Mouse (Mus musculus) embryonic facial prominence, embryonic 14.5 days (tissue): ENCODE measurements around the gene Dbn1. TPM values are rescaled to one million over a fixed set of nuclear protein-coding genes. Genes with fewer than 3 reads are reported as not detected.

Experiments used
- ATAC-seq: fragments of 200-750 bp; cut with Nextera tagmentation; 2 replicates; pipeline ENCODE4 v1.8.0; 2017; ENCODE audit warnings: low read depth, moderate number of reproducible peaks, moderate TSS enrichment
- DNase-seq: peaks from one replicate; pipeline ENCODE4 v3.0.0-alpha.2; 2015; ENCODE audit warnings: low spot score
- H3K27ac ChIP-seq: fragments of 300-500 bp; sonication (generic); replicated peaks from 2 replicates; pipeline ENCODE4 v1.5.1; 2014; ENCODE audit warnings: low read depth, mild to moderate bottlenecking, low read length, moderate library complexity
- H3K27me3 ChIP-seq: fragments of 300-500 bp; sonication (generic); replicated peaks from 2 replicates; pipeline ENCODE4 v1.6.1; 2014; ENCODE audit warnings: low read length; ENCODE audit not compliant: control insufficient read depth, insufficient read depth
- H3K36me3 ChIP-seq: fragments of 300-500 bp; sonication (generic); 2 replicates; pipeline ENCODE4 v1.6.1; 2014; ENCODE audit warnings: low read length, mixed read lengths; ENCODE audit not compliant: control insufficient read depth, insufficient read depth
- H3K4me1 ChIP-seq: fragments of 300-500 bp; sonication (generic); 2 replicates; pipeline ENCODE4 v1.6.1; 2014; ENCODE audit warnings: antibody characterized with exemption, low read length; ENCODE audit not compliant: control insufficient read depth, insufficient read depth
- H3K4me2 ChIP-seq: fragments of 300-500 bp; sonication (generic); 2 replicates; pipeline ENCODE4 v1.6.1; 2014; ENCODE audit warnings: low read depth, mild to moderate bottlenecking, low read length, moderate library complexity, mixed read lengths
- H3K4me3 ChIP-seq: fragments of 300-500 bp; sonication (generic); 2 replicates; pipeline ENCODE4 v1.5.1; 2014; ENCODE audit warnings: low read depth, mild to moderate bottlenecking, low read length
- H3K9ac ChIP-seq: fragments of 300-500 bp; sonication (generic); 2 replicates; pipeline ENCODE4 v1.6.1; 2014; ENCODE audit warnings: low read depth, mild to moderate bottlenecking, low read length, moderate library complexity, mixed read lengths
- H3K9me3 ChIP-seq: fragments of 300-500 bp; sonication (generic); 2 replicates; pipeline ENCODE4 v1.6.1; 2016; ENCODE audit warnings: low read length; ENCODE audit not compliant: control insufficient read depth
- WGBS: fragments of 180-500 bp; shearing (Covaris S2); extraction: QIAGEN DNeasy Blood & Tissue Kit; methylation state at CpG from one replicate; pipeline ENCODE4 v1.1.7; 2014; 5-methylcytosine and 5-hydroxymethylcytosine counted together
- microRNA-seq: library from miRNA; unstranded; fragments of <30 nt; microRNA quantifications from one replicate; pipeline ENCODE4, GENCODE M21; 2016; ENCODE audit warnings: borderline number of aligned reads
- polyA plus RNA-seq: library from polyadenylated mRNA; unstranded; fragments of >200 nt; fragmentation: Nextera tagmentation; extraction: Ambion mirVana; gene quantifications from 2 replicates; pipeline ENCODE4 v1.2.1, GENCODE M21; 2014

The Dbn1 gene
- polyA plus RNA-seq, 1 experiment from 2014 or later: 141 TPM

- WGBS: 62% methylated on average over 12 of the region's 12 CpGs
- Histone ChIP-seq H3K9me3 (no peaks in the 10 kb centered on the region), H3K27ac (no peak overlapping the region), H3K4me2 (no peak overlapping the region), H3K4me3 (no peak overlapping the region), H3K36me3 (no peaks in the 10 kb centered on the region), H3K4me1 (no peaks in the 10 kb centered on the region), H3K27me3 (no peaks in the 10 kb centered on the region), H3K9ac (no peak overlapping the region)
- ATAC-seq: no peak
- no peak for DNase-seq
Observed at GRCm38 (mm10) chr13:55429226-55429888, 58.6 kb downstream of the Dbn1 start.

GRCm38 (mm10) chr13:55426613-55427012, 61.3 kb downstream of the Dbn1 start, which contains the start of gene F12:
Gene F12 (minus strand): TSS chr13:55426793.
- Histone ChIP-seq H3K9me3 (no peaks in the 10 kb centered on the region), H3K4me2 (no peak within 1 kb of the TSS), H3K27ac (no peak within 1 kb of the TSS), H3K4me3 (no peak within 1 kb of the TSS), H3K27me3 (peaks cover 3% of the 10 kb centered on the region), H3K4me1 (no peaks in the 10 kb centered on the region), H3K36me3 (no peaks in the 10 kb centered on the region), H3K9ac (no peak within 1 kb of the TSS)
- WGBS: 87% methylated on average over 10 of the region's 10 CpGs
- no peak for ATAC-seq
- DNase-seq: no peak

Small RNA genes within 50 kb of the gene (microRNA-seq; reads per million reads assigned to microRNA genes)
- gene Mir6943: not detected
- gene Mir6944: 22.9 reads per million, percentile 35 among the genes with 10 or more reads in this experiment
- gene Mir6945: 1.5 reads per million

Other genes with a start within 250 kb of the Dbn1 start
- 413 and 451 TPM in 2 replicates for gene Prelid1, start 167.6 kb downstream of the Dbn1 start, polyA plus RNA-seq
- 92.1 and 102 TPM in 2 replicates for gene Rab24, start 166.2 kb downstream of the Dbn1 start, polyA plus RNA-seq
- 36.0 and 39.4 TPM in 2 replicates for gene Mxd3, start 158.3 kb downstream of the Dbn1 start, polyA plus RNA-seq
- 102 and 105 TPM in 2 replicates for gene Lman2, start 125.3 kb downstream of the Dbn1 start, polyA plus RNA-seq
- 1.3 and 3.3 TPM in 2 replicates for gene Rgs14, start 118.4 kb downstream of the Dbn1 start, polyA plus RNA-seq
- not detected in 2 replicates for gene Slc34a1, start 89.9 kb downstream of the Dbn1 start, polyA plus RNA-seq
- 0.70 TPM in 1 of 2 replicates, not detected in the other for gene Pfn3, start 72.9 kb downstream of the Dbn1 start, polyA plus RNA-seq
- not detected in 2 replicates for gene F12, start 61.3 kb downstream of the Dbn1 start, polyA plus RNA-seq
- gene Grk6, start 43.0 kb downstream of the Dbn1 start, polyA plus RNA-seq: 44.0 and 46.6 TPM in 2 replicates
- gene Prr7, start 23.8 kb downstream of the Dbn1 start, polyA plus RNA-seq: 1.9 and 2.7 TPM in 2 replicates
- 194 and 204 TPM in 2 replicates for gene Pdlim7, start 25.6 kb upstream of the Dbn1 start, polyA plus RNA-seq
- gene Dok3, start 41.2 kb upstream of the Dbn1 start, polyA plus RNA-seq: 2.5 and 3.8 TPM in 2 replicates
- gene Ddx41, start 48.5 kb upstream of the Dbn1 start, polyA plus RNA-seq: 56.6 and 69.5 TPM in 2 replicates
- 30.5 and 32.1 TPM in 2 replicates for gene Fam193b, start 83.0 kb upstream of the Dbn1 start, polyA plus RNA-seq
- 66.2 and 85.4 TPM in 2 replicates for gene Tmed9, start 85.6 kb upstream of the Dbn1 start, polyA plus RNA-seq
- 9.3 and 10.3 TPM in 2 replicates for gene B4galt7, start 111.8 kb upstream of the Dbn1 start, polyA plus RNA-seq
- 57.7 and 59.8 TPM in 2 replicates for gene Caml, start 134.9 kb upstream of the Dbn1 start, polyA plus RNA-seq
- gene Ddx46, start 146.9 kb upstream of the Dbn1 start, polyA plus RNA-seq: 32.0 and 38.7 TPM in 2 replicates
- 57.5 and 60.8 TPM in 2 replicates for gene B230219D22Rik, start 205.0 kb upstream of the Dbn1 start, polyA plus RNA-seq
- gene Txndc15, start 226.5 kb upstream of the Dbn1 start, polyA plus RNA-seq: 98.9 and 99.8 TPM in 2 replicates
- gene Pcbd2, start 239.3 kb upstream of the Dbn1 start, polyA plus RNA-seq: 45.2 and 49.2 TPM in 2 replicates